Mouse (Mus musculus) cortical plate, adult 2 months (tissue): ENCODE data around the gene Maml3.

Experiments used
- CTCF ChIP-seq: fragments of 200-500 bp; IDR thresholded peaks from 2 replicates; pipeline ENCODE4 v1.5.1; 2011; ENCODE audit warnings: mild to moderate bottlenecking, control low read depth, low read length; ENCODE audit not compliant: insufficient read depth; ENCODE audit errors: extremely low read depth
- POLR2A ChIP-seq: fragments of 200-500 bp; IDR thresholded peaks from 2 replicates; pipeline ENCODE4 v1.6.1; 2011; ENCODE audit warnings: mild to moderate bottlenecking, low read length, control low read depth; ENCODE audit not compliant: insufficient read depth; ENCODE audit errors: extremely low read depth

DNA sequence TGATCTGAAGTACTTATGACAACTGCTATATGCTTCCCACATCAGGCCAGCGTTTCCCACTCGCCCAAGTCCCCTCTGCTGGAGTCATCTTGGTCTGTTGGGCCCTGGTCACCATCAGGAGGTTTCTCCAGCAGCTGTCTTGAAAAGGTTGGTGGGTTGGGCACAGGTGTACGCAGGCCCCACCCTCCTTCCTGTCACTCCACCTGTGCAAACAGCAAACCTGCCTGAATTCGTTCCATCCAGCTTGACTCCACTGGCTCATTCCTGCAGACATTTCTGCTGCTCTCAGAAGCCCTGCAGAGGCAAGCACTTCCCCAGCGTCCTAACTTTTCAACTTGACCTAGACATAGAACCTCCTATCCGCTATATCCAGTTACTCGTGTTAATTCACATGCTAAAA, 76.9 kb downstream of the Maml3 start:
- TF ChIP-seq CTCF (no peak), POLR2A (no peak)
